Mouse (Mus musculus) lung, postnatal 36 days (tissue): ENCODE measurements at regions not wholly inside any gene's neighbourhood (a gene's known extent, or its start where the extent isn't known, plus 50 kb on each side); places are given as distances from the start of the nearest gene placed in this dataset.

ENCODE experiments used
- DNase-seq: peaks from one replicate; pipeline ENCODE4 v3.0.0; 2022; ENCODE audit warnings: mixed read lengths

- peak; percentile 48 for DNase-seq
Measured at GRCm38 (mm10) chr9:92865822-92866221, 323.8 kb downstream of the Plod2 start.

- peak; percentile 68 for DNase-seq
Measured at GRCm38 (mm10) chr9:92878589-92878988, 336.6 kb downstream of the Plod2 start.

GRCm38 (mm10) chr9:92879812-92880211 is 337.8 kb downstream of the Plod2 start:
- DNase-seq, result no peak

GRCm38 (mm10) chr9:92882251-92882832 is 340.3 kb downstream of the Plod2 start:
- no peak for DNase-seq

- no peak for DNase-seq
Measured at GRCm38 (mm10) chr9:92890063-92890462, 348.0 kb downstream of the Plod2 start.

- DNase-seq, result no peak
Measured at GRCm38 (mm10) chr9:92899733-92900132, 357.7 kb downstream of the Plod2 start.

- no peak for DNase-seq
Measured at GRCm38 (mm10) chr9:92907102-92907501, 365.1 kb downstream of the Plod2 start.

GRCm38 (mm10) chr9:92919396-92919795 is 377.4 kb downstream of the Plod2 start:
- DNase-seq, result no peak

GRCm38 (mm10) chr9:92930231-92930966 is 388.4 kb downstream of the Plod2 start:
- no peak for DNase-seq

- DNase-seq, result no peak
Measured at GRCm38 (mm10) chr9:92937802-92938201, 395.8 kb downstream of the Plod2 start.

GRCm38 (mm10) chr9:92950092-92950491 is 408.1 kb downstream of the Plod2 start:
- no peak for DNase-seq

- DNase-seq, result no peak
Measured at GRCm38 (mm10) chr9:92963275-92963674, 421.3 kb downstream of the Plod2 start.

GRCm38 (mm10) chr9:92991759-92992158 is 449.7 kb downstream of the Plod2 start:
- DNase-seq, result no peak

- no peak for DNase-seq
Measured at GRCm38 (mm10) chr9:92996156-92996555, 454.1 kb downstream of the Plod2 start.

GRCm38 (mm10) chr9:93005182-93005953 is 463.3 kb downstream of the Plod2 start:
- DNase-seq, result no peak

GRCm38 (mm10) chr9:93008511-93009302 is 466.7 kb downstream of the Plod2 start:
- DNase-seq, result no peak

GRCm38 (mm10) chr9:93044298-93044912 is 502.4 kb downstream of the Plod2 start:
- no peak for DNase-seq

GRCm38 (mm10) chr9:93072140-93072539 is 530.1 kb downstream of the Plod2 start:
- DNase-seq, result no peak

- no peak for DNase-seq
Measured at GRCm38 (mm10) chr9:93083114-93083513, 541.1 kb downstream of the Plod2 start.

- DNase-seq, result no peak
Measured at GRCm38 (mm10) chr9:93098008-93098581, 556.1 kb downstream of the Plod2 start.

- no peak for DNase-seq
Measured at GRCm38 (mm10) chr9:93130561-93130960, 588.5 kb downstream of the Plod2 start.

- no peak for DNase-seq
Measured at GRCm38 (mm10) chr9:93131620-93132200, 589.7 kb downstream of the Plod2 start.
